Comparison of ENCODE assay signal across 24 mouse cellular contexts in the genomic region with DNA sequence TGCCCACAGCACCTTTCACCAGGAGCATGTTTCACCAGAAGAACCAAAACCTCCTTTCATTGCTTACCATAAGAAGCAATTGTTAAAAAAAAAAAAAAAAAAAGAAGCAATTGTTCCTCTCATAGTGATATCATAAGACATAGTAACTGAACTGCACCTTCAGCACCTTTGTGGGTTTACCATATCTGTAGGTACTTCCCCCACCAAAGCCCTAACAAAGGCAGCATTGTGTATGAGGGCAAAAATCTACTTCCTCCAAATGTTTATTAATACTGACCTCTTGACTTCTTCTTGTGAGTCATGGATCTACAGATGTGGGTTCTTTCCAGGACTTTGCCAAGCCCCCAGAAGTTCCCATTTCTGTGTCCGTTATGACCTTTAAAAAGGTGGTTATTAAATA.
A peak's percentile ranks its signal among the peaks of the same experiment; 100 is the strongest.
DNase-seq lines count a peak whose midpoint lies in the region; ATAC-seq and TF ChIP-seq lines count a peak whose summit lies in the region.
"Had no signal": no experiment of that assay in that cellular context is flagged by ENCODE, and none has a peak within 500 bp of the region (broad histone marks: within the 10 kb centered on the region; RNA-seq: fewer than 3 reads in every experiment).

No protein-coding gene starts in this region.

- H3K4me3 ChIP-seq in intestine, postnatal 0 days (ENCODE audit: low read depth, low read length): no peak overlapping the region
- no peak overlapping the region for H3K4me3 ChIP-seq in stomach, embryonic 16.5 days (replicated peaks; ENCODE audit: low read length)
- H3K4me3 ChIP-seq: embryonic facial prominence, embryonic 10.5 days; embryonic facial prominence, embryonic 13.5 days; erythroblast, embryonic 14.5 days; forebrain, embryonic 12.5 days; forebrain, embryonic 15.5 days; heart, adult 2 months; hindbrain, embryonic 12.5 days; hindbrain, embryonic 15.5 days had no signal

- H3K9me3 ChIP-seq in intestine, postnatal 0 days (ENCODE audit: control insufficient read depth): no peaks in the 10 kb centered on the region
- no peaks in the 10 kb centered on the region for H3K9me3 ChIP-seq in stomach, embryonic 16.5 days (replicated peaks; ENCODE audit: control insufficient read depth, low read length)
- H3K9me3 ChIP-seq: embryonic facial prominence, embryonic 10.5 days; embryonic facial prominence, embryonic 13.5 days; forebrain, embryonic 12.5 days; forebrain, embryonic 15.5 days; hindbrain, embryonic 12.5 days; hindbrain, embryonic 15.5 days had no signal

- DNase-seq in heart, adult 11 months: peak; percentile 13
- DNase-seq in heart, adult 9 months (ENCODE audit: low spot score in 2 of 2): no peak
- no peak for DNase-seq in kidney, postnatal 36 days
- DNase-seq: adrenal gland, postnatal 10 days; adrenal gland, postnatal 36 days; B cell, adult 2 months; cerebellum, adult 11 months; cerebellum, adult 2 months; cerebellum, postnatal 10 days; cerebellum, postnatal 36 days; embryo, embryonic 11 days; gastrocnemius, postnatal 25 days; heart, adult 2 months had no signal

- 55% methylated on average over 1 of the region's 1 CpGs for WGBS in intestine, postnatal 0 days
- 54% methylated on average over 1 of the region's 1 CpGs for WGBS in stomach, embryonic 16.5 days

- no peaks in the 10 kb centered on the region for H3K36me3 ChIP-seq in intestine, postnatal 0 days (ENCODE audit: control insufficient read depth, insufficient read depth)
- H3K36me3 ChIP-seq in stomach, embryonic 16.5 days (ENCODE audit: control insufficient read depth, insufficient read depth, low read length): no peaks in the 10 kb centered on the region
- H3K36me3 ChIP-seq: embryonic facial prominence, embryonic 10.5 days; embryonic facial prominence, embryonic 13.5 days; forebrain, embryonic 12.5 days; forebrain, embryonic 15.5 days; hindbrain, embryonic 12.5 days; hindbrain, embryonic 15.5 days had no signal

- no peak overlapping the region for H3K9ac ChIP-seq in intestine, postnatal 0 days (ENCODE audit: low read depth, low read length)
- no peak overlapping the region for H3K9ac ChIP-seq in stomach, embryonic 16.5 days (ENCODE audit: low read length)
- H3K9ac ChIP-seq: embryonic facial prominence, embryonic 13.5 days; forebrain, embryonic 12.5 days; forebrain, embryonic 15.5 days; hindbrain, embryonic 12.5 days; hindbrain, embryonic 15.5 days had no signal

- H3K27ac ChIP-seq in intestine, postnatal 0 days (ENCODE audit: low read depth, low read length): no peak overlapping the region
- no peak overlapping the region for H3K27ac ChIP-seq in stomach, embryonic 16.5 days (ENCODE audit: low read length)
- H3K27ac ChIP-seq: embryonic facial prominence, embryonic 10.5 days; embryonic facial prominence, embryonic 13.5 days; forebrain, embryonic 12.5 days; forebrain, embryonic 15.5 days; heart, adult 2 months; hindbrain, embryonic 12.5 days; hindbrain, embryonic 15.5 days had no signal

- ATAC-seq in intestine, postnatal 0 days: peak; percentile 77
- peak; percentile 78 for ATAC-seq in stomach, embryonic 16.5 days (ENCODE audit: insufficient read depth, low FRiP score)
- no peak for ATAC-seq in cerebellum, adult (ENCODE audit: insufficient number of reproducible peaks, low FRiP score, low TSS enrichment)
- ATAC-seq: forebrain, embryonic 15.5 days had no signal

- no peaks in the 10 kb centered on the region for H3K27me3 ChIP-seq in intestine, postnatal 0 days (replicated peaks; ENCODE audit: control insufficient read depth, insufficient read depth, low read length)
- no peaks in the 10 kb centered on the region for H3K27me3 ChIP-seq in stomach, embryonic 16.5 days (ENCODE audit: control insufficient read depth, insufficient read depth, low read length)
- H3K27me3 ChIP-seq: embryonic facial prominence, embryonic 13.5 days; forebrain, embryonic 12.5 days; forebrain, embryonic 15.5 days; hindbrain, embryonic 12.5 days; hindbrain, embryonic 15.5 days had no signal

- H3K4me2 ChIP-seq in intestine, postnatal 0 days (replicated peaks; ENCODE audit: low read depth): no peak overlapping the region
- H3K4me2 ChIP-seq in stomach, embryonic 16.5 days (ENCODE audit: low read depth, low read length): no peak overlapping the region
- H3K4me2 ChIP-seq: embryonic facial prominence, embryonic 13.5 days; forebrain, embryonic 12.5 days; forebrain, embryonic 15.5 days; heart, embryonic 11.5 days; hindbrain, embryonic 12.5 days; hindbrain, embryonic 15.5 days had no signal

- no peaks in the 10 kb centered on the region for H3K4me1 ChIP-seq in intestine, postnatal 0 days (replicated peaks; ENCODE audit: control insufficient read depth, insufficient read depth, low read length)
- no peaks in the 10 kb centered on the region for H3K4me1 ChIP-seq in stomach, embryonic 16.5 days (ENCODE audit: control insufficient read depth, insufficient read depth, low read length)
- H3K4me1 ChIP-seq: embryonic facial prominence, embryonic 10.5 days; embryonic facial prominence, embryonic 13.5 days; forebrain, embryonic 12.5 days; forebrain, embryonic 15.5 days; hindbrain, embryonic 12.5 days; hindbrain, embryonic 15.5 days had no signal

- TF ChIP-seq CTCF in intestine, postnatal 0 days (IDR thresholded peaks at IDR 0.05; ENCODE audit: low read depth): no peak
